Mouse (Mus musculus) ovary, postnatal 10 days (tissue): ENCODE data around the gene Sema4d.

ENCODE experiments used
- DNase-seq: peaks from one replicate; pipeline ENCODE4 v3.0.0; 2022; ENCODE audit warnings: low spot score

The Sema4d gene

GRCm38 (mm10) chr13:51753802-51754444 is 39.6 kb downstream of the Sema4d start:
- DNase-seq, result no peak

- DNase-seq, result no peak
Observed at GRCm38 (mm10) chr13:51753168-51753465, 40.4 kb downstream of the Sema4d start.

- no peak for DNase-seq
Observed at GRCm38 (mm10) chr13:51752346-51753167, 41.0 kb downstream of the Sema4d start.

- no peak for DNase-seq
Observed at GRCm38 (mm10) chr13:51749578-51750345, 43.8 kb downstream of the Sema4d start.

- no peak for DNase-seq
Observed at GRCm38 (mm10) chr13:51748009-51748552, 45.5 kb downstream of the Sema4d start.

GRCm38 (mm10) chr13:51747069-51747468 is 46.5 kb downstream of the Sema4d start:
- DNase-seq, result no peak

- no peak for DNase-seq
Observed at GRCm38 (mm10) chr13:51745862-51746261, 47.7 kb downstream of the Sema4d start.

- DNase-seq, result no peak
Observed at GRCm38 (mm10) chr13:51743855-51744254, 49.7 kb downstream of the Sema4d start.

GRCm38 (mm10) chr13:51742551-51743052 is 50.9 kb downstream of the Sema4d start:
- DNase-seq, result no peak

GRCm38 (mm10) chr13:51740776-51741175 is 52.8 kb downstream of the Sema4d start:
- no peak for DNase-seq

GRCm38 (mm10) chr13:51739713-51740112 is 53.8 kb downstream of the Sema4d start:
- no peak for DNase-seq

GRCm38 (mm10) chr13:51738531-51739117 is 54.9 kb downstream of the Sema4d start:
- DNase-seq, result no peak

GRCm38 (mm10) chr13:51737949-51738513 is 55.5 kb downstream of the Sema4d start:
- DNase-seq, result no peak

GRCm38 (mm10) chr13:51737033-51737948 is 56.3 kb downstream of the Sema4d start:
- DNase-seq, result no peak

- DNase-seq, result no peak
Observed at GRCm38 (mm10) chr13:51736007-51736911, 57.3 kb downstream of the Sema4d start.

- DNase-seq, result no peak
Observed at GRCm38 (mm10) chr13:51734556-51734955, 59.0 kb downstream of the Sema4d start.

- DNase-seq, result no peak
Observed at GRCm38 (mm10) chr13:51732097-51732664, 61.4 kb downstream of the Sema4d start.

GRCm38 (mm10) chr13:51731474-51731873 is 62.1 kb downstream of the Sema4d start:
- DNase-seq, result no peak

- DNase-seq, result no peak
Observed at GRCm38 (mm10) chr13:51729887-51730361, 63.6 kb downstream of the Sema4d start.
